ENCODE assay signal across 12 mouse cellular contexts in genomic region chr11:79191214-79191613, GRCm38 (mm10). TPM values are rescaled to one million over a fixed set of nuclear protein-coding genes. Genes with fewer than 3 reads are reported as not detected.
DNase-seq lines count a peak whose midpoint lies in the region; ATAC-seq and TF ChIP-seq lines count a peak whose summit lies in the region.
"Had no signal": no experiment of that assay in that cellular context is flagged by ENCODE, and none has a peak within 500 bp of the region (broad histone marks: within the 10 kb centered on the region; RNA-seq: fewer than 3 reads in every experiment).

No protein-coding gene starts in this region.

- H3K27me3 ChIP-seq in embryonic facial prominence, embryonic 15.5 days, result no peaks in the 10 kb centered on the region
- H3K27me3 ChIP-seq in heart, embryonic 10.5 days (ENCODE audit: insufficient read depth, poor library complexity, severe bottlenecking), result no peaks in the 10 kb centered on the region
- H3K27me3 ChIP-seq in midbrain, postnatal 0 days (ENCODE audit: insufficient read depth, low read length), result no peaks in the 10 kb centered on the region
- H3K27me3 ChIP-seq in midbrain, embryonic 10.5 days (ENCODE audit: low read depth, poor library complexity, severe bottlenecking), result no peaks in the 10 kb centered on the region
- H3K27me3 ChIP-seq: intestine, embryonic 15.5 days had no signal

- H3K4me2 ChIP-seq in embryonic facial prominence, embryonic 15.5 days (replicated peaks), result no peak overlapping the region
- no peak overlapping the region for H3K4me2 ChIP-seq in midbrain, postnatal 0 days (ENCODE audit: low read depth, low read length, poor library complexity, severe bottlenecking)
- H3K4me2 ChIP-seq: intestine, embryonic 15.5 days had no signal

- ATAC-seq in embryonic facial prominence, embryonic 15.5 days (ENCODE audit: insufficient number of reproducible peaks, low FRiP score, low TSS enrichment, low read depth), result no peak
- no peak for ATAC-seq in midbrain, postnatal 0 days (ENCODE audit: low FRiP score)
- ATAC-seq: intestine, embryonic 15.5 days had no signal

- no peaks in the 10 kb centered on the region for H3K9me3 ChIP-seq in embryonic facial prominence, embryonic 15.5 days (replicated peaks)
- H3K9me3 ChIP-seq in heart, embryonic 10.5 days, result no peaks in the 10 kb centered on the region
- no peaks in the 10 kb centered on the region for H3K9me3 ChIP-seq in midbrain, postnatal 0 days (ENCODE audit: low read length)
- H3K9me3 ChIP-seq in midbrain, embryonic 10.5 days (replicated peaks), result no peaks in the 10 kb centered on the region
- H3K9me3 ChIP-seq: intestine, embryonic 15.5 days had no signal

- intact Hi-C loops in heart, postnatal 25 days (cut with DNase I), result no loop called here
- intact Hi-C loops in left cerebral cortex, postnatal 36 days (cut with DNase I), result loop anchor here (5.0 kb wide), 1 partner anchor 159 kb away; no protein-coding TSS in a partner anchor

- no peak overlapping the region for H3K4me3 ChIP-seq in embryonic facial prominence, embryonic 15.5 days (replicated peaks)
- H3K4me3 ChIP-seq in heart, embryonic 10.5 days, result no peak overlapping the region
- no peak overlapping the region for H3K4me3 ChIP-seq in midbrain, postnatal 0 days (ENCODE audit: low read depth, low read length)
- H3K4me3 ChIP-seq in midbrain, embryonic 10.5 days, result no peak overlapping the region
- H3K4me3 ChIP-seq: intestine, embryonic 15.5 days; megakaryocyte, embryonic 14.5 days had no signal

- H3K36me3 ChIP-seq in embryonic facial prominence, embryonic 15.5 days, result no peaks in the 10 kb centered on the region
- H3K36me3 ChIP-seq in heart, embryonic 10.5 days, result no peaks in the 10 kb centered on the region
- H3K36me3 ChIP-seq in midbrain, postnatal 0 days (ENCODE audit: insufficient read depth, low read length), result no peaks in the 10 kb centered on the region
- H3K36me3 ChIP-seq in midbrain, embryonic 10.5 days, result no peaks in the 10 kb centered on the region
- H3K36me3 ChIP-seq: intestine, embryonic 15.5 days had no signal

- DNase-seq in heart, adult 18-20 months, result peak; percentile 43 to 56
- DNase-seq in heart, postnatal 25 days (ENCODE audit: low spot score), result no peak
- DNase-seq in heart, embryonic 10.5 days (ENCODE audit: low spot score), result no peak
- DNase-seq in left cerebral cortex, postnatal 36 days (ENCODE audit: low spot score in 2 of 2), result peak; percentile 30 to 49
- DNase-seq in midbrain, postnatal 0 days (ENCODE audit: low spot score), result no peak
- no peak for DNase-seq in spleen, postnatal 4 days (ENCODE audit: low spot score in 2 of 2)
- DNase-seq in midbrain, embryonic 10.5 days (ENCODE audit: low spot score), result no peak
- DNase-seq: cerebellum, postnatal 36 days; thymus, adult 18-20 months had no signal

- no peak for TF ChIP-seq CTCF in midbrain, postnatal 0 days (IDR thresholded peaks at IDR 0.05)

- H3K27ac ChIP-seq in embryonic facial prominence, embryonic 15.5 days (replicated peaks), result 0 out of 2 replicates have a peak overlapping the region, but pooled peaks have one; percentile 34
- peak overlapping the region; percentile 67 for H3K27ac ChIP-seq in heart, embryonic 10.5 days
- H3K27ac ChIP-seq in midbrain, postnatal 0 days (ENCODE audit: low read depth, low read length), result no peak overlapping the region
- no peak overlapping the region for H3K27ac ChIP-seq in midbrain, embryonic 10.5 days (replicated peaks)
- H3K27ac ChIP-seq: intestine, embryonic 15.5 days had no signal

- H3K9ac ChIP-seq in embryonic facial prominence, embryonic 15.5 days, result no peak overlapping the region
- H3K9ac ChIP-seq in midbrain, postnatal 0 days (replicated peaks; ENCODE audit: low read length, poor library complexity, severe bottlenecking), result no peak overlapping the region
- H3K9ac ChIP-seq: intestine, embryonic 15.5 days had no signal

- peaks cover 28% of the 10 kb centered on the region for H3K4me1 ChIP-seq in embryonic facial prominence, embryonic 15.5 days
- peaks cover 17% of the 10 kb centered on the region for H3K4me1 ChIP-seq in heart, embryonic 10.5 days
- no peaks in the 10 kb centered on the region for H3K4me1 ChIP-seq in midbrain, postnatal 0 days (ENCODE audit: insufficient read depth, low read length)
- peaks cover 1% of the 10 kb centered on the region for H3K4me1 ChIP-seq in midbrain, embryonic 10.5 days

- WGBS in embryonic facial prominence, embryonic 15.5 days, result 62% methylated on average over 4 of the region's 4 CpGs
- WGBS in heart, embryonic 10.5 days, result 55% methylated on average over 4 of the region's 4 CpGs
- 90% methylated on average over 4 of the region's 4 CpGs for WGBS in midbrain, postnatal 0 days
- 91% methylated on average over 4 of the region's 4 CpGs for WGBS in midbrain, embryonic 10.5 days

RNA-seq across cellular contexts. Expression of gene Ksr1, which starts 45.0 kb away (rescaled TPM):
- 1 to 10 TPM; 5.7 to 5.8 TPM for total RNA-seq in heart, adult 18-20 months (2021)
- total RNA-seq in heart, postnatal 25 days (2021), result 1 to 10 TPM; 7.3 TPM
- polyA plus RNA-seq in embryonic facial prominence, embryonic 15.5 days (2015; fragmentation: Nextera tagmentation; extraction: Ambion mirVana), result 5.6 and 5.8 TPM in 2 replicates
- polyA plus RNA-seq in heart, embryonic 10.5 days (2016; fragmentation: Nextera tagmentation; extraction: Ambion mirVana), result 1.9 and 3.3 TPM in 2 replicates
- 10 to 100 TPM; 53.4 to 70.5 TPM for total RNA-seq in left cerebral cortex, postnatal 36 days (2021)
- total RNA-seq in midbrain, postnatal 0 days (2014; rRNA removed), result 33.7 and 38.1 TPM in 2 replicates
- 2.6 and 3.2 TPM in 2 replicates for polyA plus RNA-seq in midbrain, postnatal 0 days (2015; fragmentation: Nextera tagmentation; extraction: Ambion mirVana)
- polyA plus RNA-seq in midbrain, embryonic 10.5 days (2016; fragmentation: Nextera tagmentation; extraction: Ambion mirVana), result 1.7 and 2.5 TPM in 2 replicates

Comparison
In these comparisons a context has a peak if more than half of its experiments do, and no peak if none do; other contexts are left out.
1. DNase-seq: peak in heart, adult 18-20 months (2 of 2) and left cerebral cortex, postnatal 36 days (2 of 2); none in heart, postnatal 25 days (single experiment), heart, embryonic 10.5 days (single experiment), midbrain, postnatal 0 days (single experiment), spleen, postnatal 4 days (0 of 2) and midbrain, embryonic 10.5 days (single experiment).
2. H3K27ac ChIP-seq: peak in embryonic facial prominence, embryonic 15.5 days (single experiment) and heart, embryonic 10.5 days (single experiment); none in midbrain, postnatal 0 days (single experiment) and midbrain, embryonic 10.5 days (single experiment).